Mouse (Mus musculus): ENCODE data around the gene Lnpk.

Gene Lnpk

DNA sequence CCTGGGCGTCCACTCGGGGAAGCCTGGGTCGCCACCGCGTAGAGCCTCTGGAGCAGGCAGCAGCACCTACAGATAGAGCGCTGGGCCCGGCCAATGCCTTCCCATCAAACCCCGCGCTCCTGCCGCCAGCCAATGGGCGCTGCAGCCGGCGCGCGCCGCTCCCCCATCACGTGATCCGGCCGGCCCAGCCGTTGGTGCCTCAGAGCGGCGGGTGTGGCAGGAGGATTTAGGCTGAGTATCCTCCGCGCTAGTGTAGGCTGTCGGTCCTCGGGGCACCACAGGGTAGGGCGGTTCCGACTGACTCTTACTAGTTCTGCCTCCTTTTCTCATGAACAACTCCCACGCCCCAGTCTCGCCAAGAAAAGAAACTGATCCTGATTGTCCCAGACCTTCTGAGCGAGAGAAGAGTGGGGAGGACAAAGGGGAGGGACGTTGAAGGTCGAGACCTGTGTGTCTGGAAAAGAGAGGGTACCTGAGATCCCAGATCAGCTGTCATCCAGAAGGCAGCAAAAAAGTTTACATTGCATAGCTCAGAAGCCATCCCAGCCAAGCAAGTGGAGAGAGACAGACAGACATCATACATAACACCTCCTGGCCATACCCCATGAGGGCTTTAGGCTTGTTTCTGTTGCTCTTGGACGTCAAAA lies at the start of gene Lnpk:
Gene Lnpk, minus strand, starts transcription at position 593 of the 647 bp plus-strand sequence.
- Histone ChIP-seq H3K9me3 (ENCODE audit: low read length) (no peaks in the 10 kb centered on the region), H3K4me3 (replicated peaks; ENCODE audit: low read length) (peak within 1 kb of the TSS; percentile 93), H3K36me3 (ENCODE audit: insufficient read depth, low read length) (no peaks in the 10 kb centered on the region), H3K27me3 (ENCODE audit: insufficient read depth, low read length) (no peaks in the 10 kb centered on the region), H3K4me1 (replicated peaks; ENCODE audit: low read depth, low read length) (peaks cover 13% of the 10 kb centered on the region)
- no peak for TF ChIP-seq CTCF (conservative IDR thresholded peaks at IDR 0.05; ENCODE audit: low read length)
- no peak for TF ChIP-seq POU5F1 (IDR thresholded peaks at IDR 0.05; ENCODE audit: borderline replicate concordance, low read length)
- TF ChIP-seq NANOG (IDR thresholded peaks at IDR 0.05; ENCODE audit: borderline replicate concordance, low read length): no peak

DNA sequence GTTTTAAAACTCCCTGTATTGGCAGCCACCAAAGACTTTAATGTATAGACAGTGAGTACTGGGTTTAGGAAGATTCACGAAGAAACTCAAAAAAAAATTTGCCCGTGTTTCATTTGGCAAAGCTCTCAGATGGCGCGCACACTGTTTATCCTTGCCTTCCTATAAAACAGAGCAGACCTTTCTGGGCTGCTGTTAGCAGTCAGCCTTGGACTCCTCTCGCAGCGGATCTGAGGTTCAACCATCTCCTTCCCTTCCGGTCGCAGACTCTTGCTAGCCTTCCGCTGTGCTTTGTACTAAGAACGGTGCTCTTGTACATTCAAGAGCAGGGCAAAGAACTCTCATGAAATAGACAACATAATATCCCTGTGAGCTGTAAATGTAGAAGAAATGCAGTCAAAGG lies 41.1 kb upstream of the Lnpk start:
- TF ChIP-seq NANOG (IDR thresholded peaks at IDR 0.05; ENCODE audit: borderline replicate concordance, low read length): no peak
- no peak for TF ChIP-seq CTCF (conservative IDR thresholded peaks at IDR 0.05; ENCODE audit: low read length)
- no peak for TF ChIP-seq POU5F1 (IDR thresholded peaks at IDR 0.05; ENCODE audit: borderline replicate concordance, low read length)

DNA sequence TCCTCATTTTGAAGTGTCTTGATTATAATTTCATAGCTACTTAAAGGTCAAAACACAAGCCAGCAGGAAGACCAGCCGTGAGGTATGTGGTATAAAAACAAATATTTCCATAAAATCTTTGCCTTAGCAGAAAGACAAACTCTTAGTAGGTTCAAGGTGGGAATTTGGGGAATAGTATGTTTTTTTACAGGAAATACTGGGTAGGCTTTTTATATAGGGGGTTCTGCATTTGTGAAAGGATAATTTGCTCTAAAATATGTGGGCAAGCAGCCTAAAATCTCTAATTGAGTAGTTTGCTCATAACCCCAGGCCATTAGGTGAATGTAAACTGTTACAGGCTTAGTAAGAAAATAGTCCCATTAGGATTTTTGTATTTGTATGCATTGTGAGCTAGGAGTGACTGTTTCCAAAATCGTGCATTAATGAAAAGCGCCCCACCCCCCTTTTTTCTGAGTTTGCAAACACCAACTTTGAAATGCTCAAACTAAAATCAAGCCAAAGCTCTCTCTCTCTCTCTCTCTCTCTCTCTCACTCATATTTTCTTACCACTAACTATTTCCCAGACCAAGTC lies 40.5 kb upstream of the Lnpk start:
- Histone ChIP-seq H3K4me3 (replicated peaks; ENCODE audit: low read length) (no peak overlapping the region), H3K9me3 (ENCODE audit: low read length) (no peaks in the 10 kb centered on the region), H3K4me1 (replicated peaks; ENCODE audit: low read depth, low read length) (no peaks in the 10 kb centered on the region), H3K36me3 (ENCODE audit: insufficient read depth, low read length) (no peaks in the 10 kb centered on the region), H3K27me3 (ENCODE audit: insufficient read depth, low read length) (no peaks in the 10 kb centered on the region)
- TF ChIP-seq NANOG (IDR thresholded peaks at IDR 0.05; ENCODE audit: borderline replicate concordance, low read length): no peak
- no peak for TF ChIP-seq POU5F1 (IDR thresholded peaks at IDR 0.05; ENCODE audit: borderline replicate concordance, low read length)
- TF ChIP-seq CTCF (conservative IDR thresholded peaks at IDR 0.05; ENCODE audit: low read length): no peak

More for the DNA sequence above, 41.1 kb upstream of the Lnpk start:
- Histone ChIP-seq H3K9me3 (ENCODE audit: low read length) (no peaks in the 10 kb centered on the region), H3K4me3 (replicated peaks; ENCODE audit: low read length) (no peak overlapping the region), H3K27me3 (ENCODE audit: insufficient read depth, low read length) (no peaks in the 10 kb centered on the region), H3K4me1 (replicated peaks; ENCODE audit: low read depth, low read length) (no peaks in the 10 kb centered on the region), H3K36me3 (ENCODE audit: insufficient read depth, low read length) (no peaks in the 10 kb centered on the region)

DNA sequence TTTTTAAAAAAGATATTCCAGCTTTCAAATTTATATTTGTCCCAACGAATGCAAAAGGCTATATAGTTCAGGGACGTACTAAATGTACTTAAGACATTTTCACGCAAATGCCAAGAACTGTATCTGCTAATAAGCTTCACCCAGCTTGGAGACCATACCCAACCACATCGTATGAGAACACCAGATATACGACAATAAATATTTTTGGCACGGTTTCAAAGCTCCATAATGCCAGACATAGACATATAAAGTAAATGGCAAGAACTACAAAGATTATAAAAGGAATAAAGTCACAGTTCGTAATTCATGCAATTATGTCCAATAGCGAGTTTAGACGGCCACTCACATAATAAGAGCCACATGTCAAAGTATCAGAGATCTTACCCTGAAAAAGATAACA lies 38.5 kb upstream of the Lnpk start:
- Histone ChIP-seq H3K27me3 (ENCODE audit: insufficient read depth, low read length) (no peaks in the 10 kb centered on the region), H3K4me1 (replicated peaks; ENCODE audit: low read depth, low read length) (no peaks in the 10 kb centered on the region), H3K4me3 (replicated peaks; ENCODE audit: low read length) (no peak overlapping the region), H3K9me3 (ENCODE audit: low read length) (peaks cover 12% of the 10 kb centered on the region), H3K36me3 (ENCODE audit: insufficient read depth, low read length) (no peaks in the 10 kb centered on the region)
- TF ChIP-seq POU5F1 (IDR thresholded peaks at IDR 0.05; ENCODE audit: borderline replicate concordance, low read length): no peak
- TF ChIP-seq NANOG (IDR thresholded peaks at IDR 0.05; ENCODE audit: borderline replicate concordance, low read length): no peak
- TF ChIP-seq CTCF (conservative IDR thresholded peaks at IDR 0.05; ENCODE audit: low read length): no peak

GRCm38 (mm10) chr2:74611406-74611805 lies 32.2 kb upstream of the Lnpk start:
- TF ChIP-seq NANOG (IDR thresholded peaks at IDR 0.05; ENCODE audit: borderline replicate concordance, low read length) (no peak), POU5F1 (IDR thresholded peaks at IDR 0.05; ENCODE audit: borderline replicate concordance, low read length) (no peak), CTCF (conservative IDR thresholded peaks at IDR 0.05; ENCODE audit: low read length) (no peak)
- Histone ChIP-seq H3K4me3 (replicated peaks; ENCODE audit: low read length) (no peak overlapping the region), H3K36me3 (ENCODE audit: insufficient read depth, low read length) (no peaks in the 10 kb centered on the region), H3K4me1 (replicated peaks; ENCODE audit: low read depth, low read length) (no peaks in the 10 kb centered on the region), H3K27me3 (ENCODE audit: insufficient read depth, low read length) (no peaks in the 10 kb centered on the region), H3K9me3 (ENCODE audit: low read length) (peaks cover 26% of the 10 kb centered on the region)

- Histone ChIP-seq H3K4me3 (replicated peaks; ENCODE audit: low read length) (no peak overlapping the region), H3K9me3 (ENCODE audit: low read length) (peaks cover 26% of the 10 kb centered on the region)
- TF ChIP-seq NANOG (IDR thresholded peaks at IDR 0.05; ENCODE audit: borderline replicate concordance, low read length) (no peak), POU5F1 (IDR thresholded peaks at IDR 0.05; ENCODE audit: borderline replicate concordance, low read length) (no peak), CTCF (conservative IDR thresholded peaks at IDR 0.05; ENCODE audit: low read length) (no peak)
These were observed 30.1 kb upstream of the Lnpk start for GRCm38 (mm10) chr2:74609350-74609749.

GRCm38 (mm10) chr2:74606087-74606760 lies 27.0 kb upstream of the Lnpk start:
- Histone ChIP-seq H3K4me3 (replicated peaks; ENCODE audit: low read length) (no peak overlapping the region), H3K36me3 (ENCODE audit: insufficient read depth, low read length) (no peaks in the 10 kb centered on the region), H3K27me3 (ENCODE audit: insufficient read depth, low read length) (no peaks in the 10 kb centered on the region), H3K4me1 (replicated peaks; ENCODE audit: low read depth, low read length) (no peaks in the 10 kb centered on the region), H3K9me3 (ENCODE audit: low read length) (peaks cover 2% of the 10 kb centered on the region)
- TF ChIP-seq CTCF (conservative IDR thresholded peaks at IDR 0.05; ENCODE audit: low read length) (no peak), NANOG (IDR thresholded peaks at IDR 0.05; ENCODE audit: borderline replicate concordance, low read length) (no peak), POU5F1 (IDR thresholded peaks at IDR 0.05; ENCODE audit: borderline replicate concordance, low read length) (no peak)

More at GRCm38 (mm10) chr2:74609350-74609749, 30.1 kb upstream of the Lnpk start:
- no peaks in the 10 kb centered on the region for H3K27me3 ChIP-seq (ENCODE audit: insufficient read depth, low read length)
- no peaks in the 10 kb centered on the region for H3K4me1 ChIP-seq (replicated peaks; ENCODE audit: low read depth, low read length)
- no peaks in the 10 kb centered on the region for H3K36me3 ChIP-seq (ENCODE audit: insufficient read depth, low read length)

GRCm38 (mm10) chr2:74604011-74604410 lies 24.8 kb upstream of the Lnpk start:
- Histone ChIP-seq H3K36me3 (ENCODE audit: insufficient read depth, low read length) (no peaks in the 10 kb centered on the region), H3K4me3 (replicated peaks; ENCODE audit: low read length) (no peak overlapping the region), H3K4me1 (replicated peaks; ENCODE audit: low read depth, low read length) (no peaks in the 10 kb centered on the region), H3K9me3 (ENCODE audit: low read length) (no peaks in the 10 kb centered on the region), H3K27me3 (ENCODE audit: insufficient read depth, low read length) (peaks cover 2% of the 10 kb centered on the region; the same call in 1 of the 2 replicates)
- TF ChIP-seq CTCF (conservative IDR thresholded peaks at IDR 0.05; ENCODE audit: low read length) (no peak), POU5F1 (IDR thresholded peaks at IDR 0.05; ENCODE audit: borderline replicate concordance, low read length) (no peak), NANOG (IDR thresholded peaks at IDR 0.05; ENCODE audit: borderline replicate concordance, low read length) (no peak)
